Comparison of ENCODE assay signal across 35 mouse cellular contexts in the genomic region with DNA sequence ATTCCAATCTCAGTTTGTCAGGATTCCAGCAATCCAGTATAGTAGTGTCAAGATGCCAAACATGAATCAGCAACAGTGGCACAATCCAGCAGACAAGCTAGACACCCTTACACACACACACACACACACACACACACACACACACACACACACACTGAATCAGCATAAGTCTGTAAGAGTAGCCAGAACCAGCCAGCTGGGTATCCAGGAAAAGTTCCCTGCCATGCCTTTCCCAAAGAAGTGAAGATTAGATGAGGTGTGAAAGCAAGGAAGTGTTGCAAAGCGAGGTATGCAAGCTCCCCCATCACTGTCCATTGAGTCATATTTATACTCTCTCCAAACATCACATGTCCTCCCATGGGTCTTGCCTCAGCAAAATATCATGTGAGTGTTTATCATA. TPM values are rescaled to one million over a fixed set of nuclear protein-coding genes. Genes with fewer than 3 reads are reported as not detected.
DNase-seq lines count a peak whose midpoint lies in the region; ATAC-seq and TF ChIP-seq lines count a peak whose summit lies in the region.
"Had no signal": no experiment of that assay in that cellular context is flagged by ENCODE, and none has a peak within 500 bp of the region (broad histone marks: within the 10 kb centered on the region; RNA-seq: fewer than 3 reads in every experiment).

No protein-coding gene starts in this region.

- H3K4me1 ChIP-seq in bone marrow macrophage, adult 2 months (ENCODE audit: control insufficient read depth, insufficient read depth, low read length): peaks cover 5% of the 10 kb centered on the region
- no peaks in the 10 kb centered on the region for H3K4me1 ChIP-seq in heart, adult 2 months (ENCODE audit: control insufficient read depth, insufficient read depth, low read length)
- H3K4me1 ChIP-seq: embryonic facial prominence, embryonic 10.5 days; embryonic facial prominence, embryonic 13.5 days; forebrain, embryonic 12.5 days; forebrain, embryonic 15.5 days; heart, embryonic 12.5 days; heart, embryonic 15.5 days; hindbrain, embryonic 10.5 days; hindbrain, embryonic 13.5 days; intestine, embryonic 15.5 days had no signal

- no peak for ATAC-seq in megakaryocyte-erythroid progenitor cell, adult 5-6 weeks (replicated peaks; ENCODE audit: low FRiP score, low TSS enrichment, poor library complexity, severe bottlenecking)
- ATAC-seq: CD4-positive, CD25-positive, alpha-beta regulatory T cell, adult 4 months; forebrain, embryonic 15.5 days; hindbrain, embryonic 16.5 days; intestine, embryonic 15.5 days had no signal

- TF ChIP-seq POLR2A in bone marrow macrophage, adult 2 months (IDR thresholded peaks at IDR 0.05; ENCODE audit: borderline replicate concordance, low read depth, low read length): no peak
- no peak for TF ChIP-seq POLR2A in heart, adult 2 months (IDR thresholded peaks at IDR 0.05; ENCODE audit: insufficient read depth, low read depth, low read length)

- peak; percentile 11 to 36 for DNase-seq in frontal cortex, adult 2 months (ENCODE audit: extremely low spot score in 1 of 2, low spot score in 1 of 2)
- no peak for DNase-seq in frontal cortex, postnatal 25 days (ENCODE audit: low spot score in 2 of 2)
- DNase-seq in right cerebral cortex, adult 18-20 months: peak; percentile 10
- DNase-seq in right cerebral cortex, postnatal 14 days: no peak
- peak; percentile 18 to 23 for DNase-seq in left cerebral cortex, postnatal 36 days (ENCODE audit: low spot score in 2 of 2)
- DNase-seq in heart, adult 2 months: no peak
- DNase-seq: adrenal gland, adult 2 months; adrenal gland, postnatal 14 days; cerebellum, adult 8-10 months; cerebellum, postnatal 36 days; embryo, embryonic 11 days; gastrocnemius, postnatal 14 days; heart, adult 11 months; heart, postnatal 10 days; heart, postnatal 36 days had no signal

- no peaks in the 10 kb centered on the region for H3K79me2 ChIP-seq in heart, adult 2 months (replicated peaks; ENCODE audit: control insufficient read depth, insufficient read depth, low read length)

- peak overlapping the region; percentile 63 for H3K27ac ChIP-seq in bone marrow macrophage, adult 2 months (ENCODE audit: insufficient read depth, low read depth, low read length)
- H3K27ac ChIP-seq in heart, adult 2 months: no peak overlapping the region
- H3K27ac ChIP-seq: embryonic facial prominence, embryonic 10.5 days; embryonic facial prominence, embryonic 13.5 days; forebrain, embryonic 12.5 days; forebrain, embryonic 15.5 days; heart, embryonic 15.5 days; hindbrain, embryonic 10.5 days; hindbrain, embryonic 13.5 days; intestine, embryonic 15.5 days had no signal

- intact Hi-C loops in left cerebral cortex, postnatal 36 days (cut with DNase I): loop anchor here (5.0 kb wide), 1 partner anchor 1183 kb away; no protein-coding TSS in a partner anchor
- intact Hi-C loops in heart, adult 2 months (cut with DNase I): no loop called here

- no peak overlapping the region for H3K4me3 ChIP-seq in bone marrow macrophage, adult 2 months (ENCODE audit: insufficient read depth, low read length)
- no peak overlapping the region for H3K4me3 ChIP-seq in heart, adult 2 months
- H3K4me3 ChIP-seq: embryonic facial prominence, embryonic 10.5 days; embryonic facial prominence, embryonic 13.5 days; erythroblast, embryonic 14.5 days; forebrain, embryonic 12.5 days; forebrain, embryonic 15.5 days; heart, embryonic 12.5 days; heart, embryonic 15.5 days; hindbrain, embryonic 10.5 days; hindbrain, embryonic 13.5 days; intestine, embryonic 15.5 days had no signal

- no peak for TF ChIP-seq CTCF in bone marrow macrophage, adult 2 months (IDR thresholded peaks at IDR 0.05; ENCODE audit: low read depth, low read length)
- no peak for TF ChIP-seq CTCF in heart, adult 2 months (IDR thresholded peaks at IDR 0.05)

- 31% methylated on average over 1 of the region's 1 CpGs for WGBS in heart, adult 2 months

- no peaks in the 10 kb centered on the region for H3K36me3 ChIP-seq in heart, adult 2 months (ENCODE audit: control insufficient read depth, insufficient read depth, low read length)
- H3K36me3 ChIP-seq: embryonic facial prominence, embryonic 10.5 days; embryonic facial prominence, embryonic 13.5 days; forebrain, embryonic 12.5 days; forebrain, embryonic 15.5 days; heart, embryonic 12.5 days; heart, embryonic 15.5 days; hindbrain, embryonic 10.5 days; hindbrain, embryonic 13.5 days; intestine, embryonic 15.5 days had no signal

- H3K27me3 ChIP-seq in heart, adult 2 months (ENCODE audit: control insufficient read depth, insufficient read depth, low read length): no peaks in the 10 kb centered on the region
- H3K27me3 ChIP-seq: embryonic facial prominence, embryonic 13.5 days; forebrain, embryonic 12.5 days; forebrain, embryonic 15.5 days; heart, embryonic 12.5 days; heart, embryonic 15.5 days; hindbrain, embryonic 13.5 days; intestine, embryonic 15.5 days had no signal

- TF ChIP-seq EP300 in heart, adult 2 months (IDR thresholded peaks at IDR 0.05; ENCODE audit: insufficient read depth, low read depth, low read length): no peak

- H3K9ac ChIP-seq in heart, adult 2 months (ENCODE audit: low read depth, low read length): no peak overlapping the region
- H3K9ac ChIP-seq: embryonic facial prominence, embryonic 13.5 days; forebrain, embryonic 12.5 days; forebrain, embryonic 15.5 days; heart, embryonic 12.5 days; heart, embryonic 15.5 days; hindbrain, embryonic 13.5 days; intestine, embryonic 15.5 days had no signal

RNA-seq across cellular contexts. Expression of a gene that starts 8.6 kb away (rescaled TPM):
- not detected in 2 replicates for polyA plus RNA-seq in frontal cortex, adult 2 months (2012; rRNA removed)
- polyA plus RNA-seq in bone marrow macrophage, adult 2 months (2012; ENCODE audit: insufficient read depth, insufficient read length, missing spikeins): not detected in 2 replicates
- not detected for total RNA-seq in left cerebral cortex, postnatal 36 days (2021)
- not detected for total RNA-seq in heart, adult 2 months (2021)
- not detected in 2 replicates for polyA plus RNA-seq in heart, adult 2 months (2012; rRNA removed)
- total RNA-seq in megakaryocyte-erythroid progenitor cell, adult 5-6 weeks (2014; fragmentation: Nextera tagmentation): not detected in 2 replicates
- not detected in 2 replicates for total RNA-seq in megakaryocyte-erythroid progenitor cell, adult 5-6 weeks (2017)
- total RNA-seq: adrenal gland, adult 2 months; adrenal gland, postnatal 14 days; adrenal gland, postnatal 4 days; gastrocnemius, adult 18-20 months; gastrocnemius, postnatal 14 days; gastrocnemius, postnatal 4 days; heart, postnatal 10 days; heart, postnatal 36 days; MEL had no signal
- polyA plus RNA-seq: adrenal gland, adult 2 months; C2C12; CD4-positive, CD25-positive, alpha-beta regulatory T cell, adult 4 months; cortical plate, adult 2 months; embryonic facial prominence, embryonic 10.5 days; embryonic facial prominence, embryonic 13.5 days; erythroblast, embryonic 14.5 days; forebrain, embryonic 12.5 days; forebrain, embryonic 15.5 days; heart, embryonic 12.5 days; heart, embryonic 15.5 days; hindbrain, embryonic 10.5 days; hindbrain, embryonic 13.5 days; hindbrain, embryonic 16.5 days; intestine, embryonic 15.5 days had no signal

RNA-seq across cellular contexts. Expression of a gene that starts 38.3 kb away (rescaled TPM):
- not detected in 2 replicates for polyA plus RNA-seq in frontal cortex, adult 2 months (2012; rRNA removed)
- polyA plus RNA-seq in bone marrow macrophage, adult 2 months (2012; ENCODE audit: insufficient read depth, insufficient read length, missing spikeins): not detected in 2 replicates
- total RNA-seq in left cerebral cortex, postnatal 36 days (2021): not detected
- total RNA-seq in heart, adult 2 months (2021): not detected
- polyA plus RNA-seq in heart, adult 2 months (2012; rRNA removed): not detected in 2 replicates
- not detected in 2 replicates for total RNA-seq in megakaryocyte-erythroid progenitor cell, adult 5-6 weeks (2014; fragmentation: Nextera tagmentation)
- not detected in 2 replicates for total RNA-seq in megakaryocyte-erythroid progenitor cell, adult 5-6 weeks (2017)
- total RNA-seq: adrenal gland, adult 2 months; adrenal gland, postnatal 14 days; adrenal gland, postnatal 4 days; gastrocnemius, adult 18-20 months; gastrocnemius, postnatal 14 days; gastrocnemius, postnatal 4 days; heart, postnatal 10 days; heart, postnatal 36 days; MEL had no signal
- polyA plus RNA-seq: adrenal gland, adult 2 months; C2C12; cortical plate, adult 2 months; embryonic facial prominence, embryonic 10.5 days; embryonic facial prominence, embryonic 13.5 days; erythroblast, embryonic 14.5 days; forebrain, embryonic 12.5 days; forebrain, embryonic 15.5 days; heart, embryonic 12.5 days; heart, embryonic 15.5 days; hindbrain, embryonic 10.5 days; hindbrain, embryonic 13.5 days; hindbrain, embryonic 16.5 days; intestine, embryonic 15.5 days had no signal

RNA-seq across cellular contexts. Expression of a gene that starts 41.8 kb away (rescaled TPM):
- not detected in 2 replicates for polyA plus RNA-seq in frontal cortex, adult 2 months (2012; rRNA removed)
- polyA plus RNA-seq in bone marrow macrophage, adult 2 months (2012; ENCODE audit: insufficient read depth, insufficient read length, missing spikeins): not detected in 2 replicates
- total RNA-seq in left cerebral cortex, postnatal 36 days (2021): not detected
- not detected for total RNA-seq in heart, adult 2 months (2021)
- polyA plus RNA-seq in heart, adult 2 months (2012; rRNA removed): not detected in 2 replicates
- not detected in 2 replicates for total RNA-seq in megakaryocyte-erythroid progenitor cell, adult 5-6 weeks (2014; fragmentation: Nextera tagmentation)
- not detected in 2 replicates for total RNA-seq in megakaryocyte-erythroid progenitor cell, adult 5-6 weeks (2017)
- total RNA-seq: adrenal gland, adult 2 months; adrenal gland, postnatal 14 days; adrenal gland, postnatal 4 days; gastrocnemius, adult 18-20 months; gastrocnemius, postnatal 14 days; gastrocnemius, postnatal 4 days; heart, postnatal 10 days; heart, postnatal 36 days; MEL had no signal
- polyA plus RNA-seq: adrenal gland, adult 2 months; C2C12; CD4-positive, CD25-positive, alpha-beta regulatory T cell, adult 4 months; cortical plate, adult 2 months; embryonic facial prominence, embryonic 10.5 days; embryonic facial prominence, embryonic 13.5 days; erythroblast, embryonic 14.5 days; forebrain, embryonic 12.5 days; forebrain, embryonic 15.5 days; heart, embryonic 12.5 days; heart, embryonic 15.5 days; hindbrain, embryonic 10.5 days; hindbrain, embryonic 13.5 days; hindbrain, embryonic 16.5 days; intestine, embryonic 15.5 days had no signal

RNA-seq across cellular contexts. Expression of a gene that starts 53.0 kb away (rescaled TPM):
- not detected in 2 replicates for polyA plus RNA-seq in frontal cortex, adult 2 months (2012; rRNA removed)
- not detected in 2 replicates for polyA plus RNA-seq in bone marrow macrophage, adult 2 months (2012; ENCODE audit: insufficient read depth, insufficient read length, missing spikeins)
- not detected for total RNA-seq in left cerebral cortex, postnatal 36 days (2021)
- not detected for total RNA-seq in heart, adult 2 months (2021)
- not detected in 2 replicates for polyA plus RNA-seq in heart, adult 2 months (2012; rRNA removed)
- total RNA-seq in megakaryocyte-erythroid progenitor cell, adult 5-6 weeks (2014; fragmentation: Nextera tagmentation): not detected in 2 replicates
- not detected in 2 replicates for total RNA-seq in megakaryocyte-erythroid progenitor cell, adult 5-6 weeks (2017)
- total RNA-seq: adrenal gland, adult 2 months; adrenal gland, postnatal 14 days; adrenal gland, postnatal 4 days; gastrocnemius, adult 18-20 months; gastrocnemius, postnatal 14 days; gastrocnemius, postnatal 4 days; heart, postnatal 10 days; heart, postnatal 36 days; MEL had no signal
- polyA plus RNA-seq: adrenal gland, adult 2 months; C2C12; CD4-positive, CD25-positive, alpha-beta regulatory T cell, adult 4 months; cortical plate, adult 2 months; embryonic facial prominence, embryonic 10.5 days; embryonic facial prominence, embryonic 13.5 days; erythroblast, embryonic 14.5 days; forebrain, embryonic 12.5 days; forebrain, embryonic 15.5 days; heart, embryonic 12.5 days; heart, embryonic 15.5 days; hindbrain, embryonic 10.5 days; hindbrain, embryonic 13.5 days; hindbrain, embryonic 16.5 days; intestine, embryonic 15.5 days had no signal

RNA-seq across cellular contexts. Expression of a gene that starts 53.0 kb away (rescaled TPM):
- polyA plus RNA-seq in frontal cortex, adult 2 months (2012; rRNA removed): not detected in 2 replicates
- 0.11 TPM in 1 of 2 replicates, not detected in the other for polyA plus RNA-seq in bone marrow macrophage, adult 2 months (2012; ENCODE audit: insufficient read depth, insufficient read length, missing spikeins)
- total RNA-seq in left cerebral cortex, postnatal 36 days (2021): not detected
- not detected for total RNA-seq in heart, adult 2 months (2021)
- polyA plus RNA-seq in heart, adult 2 months (2012; rRNA removed): not detected in 2 replicates
- total RNA-seq in megakaryocyte-erythroid progenitor cell, adult 5-6 weeks (2014; fragmentation: Nextera tagmentation): not detected in 2 replicates
- not detected in 2 replicates for total RNA-seq in megakaryocyte-erythroid progenitor cell, adult 5-6 weeks (2017)
- total RNA-seq: adrenal gland, adult 2 months; adrenal gland, postnatal 14 days; adrenal gland, postnatal 4 days; gastrocnemius, adult 18-20 months; gastrocnemius, postnatal 14 days; gastrocnemius, postnatal 4 days; heart, postnatal 10 days; heart, postnatal 36 days; MEL had no signal
- polyA plus RNA-seq: adrenal gland, adult 2 months; C2C12; CD4-positive, CD25-positive, alpha-beta regulatory T cell, adult 4 months; cortical plate, adult 2 months; embryonic facial prominence, embryonic 10.5 days; embryonic facial prominence, embryonic 13.5 days; erythroblast, embryonic 14.5 days; forebrain, embryonic 12.5 days; forebrain, embryonic 15.5 days; heart, embryonic 12.5 days; heart, embryonic 15.5 days; hindbrain, embryonic 10.5 days; hindbrain, embryonic 13.5 days; hindbrain, embryonic 16.5 days; intestine, embryonic 15.5 days had no signal

Comparison
In these comparisons a context has a peak if more than half of its experiments do, and no peak if none do; other contexts are left out.
1. DNase-seq: peak in frontal cortex, adult 2 months (2 of 2), right cerebral cortex, adult 18-20 months (single experiment) and left cerebral cortex, postnatal 36 days (2 of 2); none in frontal cortex, postnatal 25 days (0 of 2), right cerebral cortex, postnatal 14 days (single experiment) and heart, adult 2 months (0 of 2).